Mouse (Mus musculus) Muller cell, postnatal 12 days (primary cell): ENCODE results near the gene Larp6.
A peak's percentile ranks its signal among the peaks of the same experiment; 100 is the strongest.

Experiments
- DNase-seq: peaks from one replicate; pipeline ENCODE4 v3.0.0-alpha.2; 2015; ENCODE audit errors: inconsistent ontology term

Larp6 gene

GRCm38 (mm10) chr9:60759436-60760007 is 46.7 kb downstream of the Larp6 start:
- no peak for DNase-seq

- DNase-seq = peak; percentile 47
These were observed 52.4 kb downstream of the Larp6 start for GRCm38 (mm10) chr9:60765181-60765580.

GRCm38 (mm10) chr9:60768393-60768792 is 55.6 kb downstream of the Larp6 start:
- peak; percentile 70 for DNase-seq

- no peak for DNase-seq
These were observed 56.9 kb downstream of the Larp6 start for GRCm38 (mm10) chr9:60769711-60770111.

- no peak for DNase-seq
These were observed 60.9 kb downstream of the Larp6 start for GRCm38 (mm10) chr9:60773713-60774112.

- no peak for DNase-seq
These were observed 64.1 kb downstream of the Larp6 start for GRCm38 (mm10) chr9:60776899-60777298.

GRCm38 (mm10) chr9:60782057-60782789 is 69.4 kb downstream of the Larp6 start:
- no peak for DNase-seq

- DNase-seq = no peak
These were observed 72.3 kb downstream of the Larp6 start for GRCm38 (mm10) chr9:60785069-60785468.

- no peak for DNase-seq
These were observed 74.8 kb downstream of the Larp6 start for GRCm38 (mm10) chr9:60787517-60788110.
